Mouse (Mus musculus): Measurements from ENCODE around the gene Abcb4. TPM values are rescaled to one million over a fixed set of nuclear protein-coding genes. Genes with fewer than 3 reads are reported as not detected.
"Not testable (repeated sequence)": the region's sequence is repeated elsewhere in the genome, so short reads cannot be mapped to it uniquely, and the experiment has no call there.

The Abcb4 gene
- polyA plus RNA-seq, 2 experiments from 2014 or later, result 0.62 to 0.70 TPM

DNA sequence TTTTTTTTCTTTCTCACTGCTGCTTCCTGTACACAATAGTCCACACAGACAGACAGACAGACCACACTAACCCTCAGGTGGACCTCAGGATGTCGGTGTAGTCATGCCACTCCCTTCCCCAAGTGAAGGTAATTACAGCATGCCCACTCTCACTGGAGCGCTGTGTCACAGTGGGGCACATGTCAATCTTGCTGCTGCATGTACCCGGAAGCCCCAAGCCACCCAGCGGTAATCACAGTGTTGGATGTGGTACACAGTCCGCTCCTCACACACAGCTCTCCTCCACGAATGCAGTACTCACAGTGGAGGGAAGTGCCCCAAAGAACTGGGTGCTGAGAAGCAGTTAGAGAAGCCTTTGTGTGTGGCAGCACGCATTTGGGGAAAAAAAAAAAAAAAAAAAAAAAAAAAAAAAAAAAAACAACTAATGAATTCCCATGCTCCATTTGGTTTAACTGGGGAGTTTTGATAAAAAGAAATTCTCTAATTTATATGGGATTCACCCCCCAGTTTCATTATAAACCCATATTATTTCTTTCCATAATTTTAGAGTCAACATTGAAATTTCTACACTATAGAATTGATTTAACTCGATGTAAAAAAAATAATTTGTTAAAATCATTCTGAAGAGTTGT lies 18.2 kb downstream of the Abcb4 start:
- ATAC-seq, result peak; percentile 60

DNA sequence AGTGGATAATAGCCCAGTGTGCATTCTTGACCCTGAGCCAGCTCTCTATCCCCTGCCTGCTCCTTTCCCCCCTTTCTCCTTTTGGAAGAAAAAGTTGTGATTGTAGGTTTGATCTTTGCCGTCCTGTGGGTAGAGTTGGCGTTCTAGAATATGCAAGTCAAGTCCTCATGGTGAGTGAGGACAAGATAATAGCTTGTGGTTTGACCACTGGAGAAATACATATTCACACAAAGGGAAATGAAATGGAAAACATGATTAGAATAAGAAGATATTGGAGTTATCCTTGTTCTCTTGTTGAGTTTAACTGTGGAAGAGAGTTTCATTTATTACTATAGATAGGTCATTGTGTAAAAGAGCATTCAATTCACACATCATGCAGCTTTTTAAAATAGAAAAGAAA lies 22.9 kb downstream of the Abcb4 start:
- no peak for ATAC-seq

DNA sequence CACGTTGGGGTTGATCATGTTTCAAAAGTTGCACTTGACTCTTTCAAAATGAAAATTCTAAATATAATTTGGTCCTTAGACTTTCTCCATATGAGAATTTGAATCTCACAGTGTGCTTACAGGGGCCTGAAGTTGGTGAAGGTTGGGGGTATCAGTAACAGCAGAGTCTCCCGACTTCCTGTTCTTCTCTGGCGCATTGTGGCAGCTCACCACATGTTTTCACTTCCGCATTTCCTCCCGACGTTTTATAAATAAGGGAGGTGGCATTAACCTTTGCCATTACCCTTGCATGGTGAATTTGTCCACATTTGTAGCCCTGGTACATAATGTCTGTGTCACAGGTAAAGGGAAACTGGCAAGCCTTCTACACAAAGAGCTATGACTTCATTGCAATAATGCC lies 23.6 kb downstream of the Abcb4 start:
- ATAC-seq, result no peak

DNA sequence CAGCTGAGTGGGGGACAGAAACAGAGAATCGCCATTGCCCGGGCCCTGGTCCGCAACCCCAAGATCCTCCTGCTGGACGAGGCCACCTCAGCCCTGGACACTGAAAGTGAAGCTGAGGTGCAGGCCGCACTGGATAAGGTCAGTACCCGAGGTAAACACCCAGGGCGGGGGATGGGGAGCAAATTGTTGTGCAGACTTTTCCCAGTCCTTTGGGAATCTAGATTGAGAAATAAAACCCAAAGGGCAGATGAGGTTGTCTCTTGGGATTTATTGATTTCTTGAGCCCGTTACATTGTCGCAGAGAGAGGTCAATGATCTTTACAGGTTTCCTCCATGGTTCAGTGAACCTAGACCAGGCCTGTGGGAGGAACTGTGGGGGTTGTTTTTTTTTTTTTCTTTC lies 34.9 kb downstream of the Abcb4 start:
- no peak for ATAC-seq

DNA sequence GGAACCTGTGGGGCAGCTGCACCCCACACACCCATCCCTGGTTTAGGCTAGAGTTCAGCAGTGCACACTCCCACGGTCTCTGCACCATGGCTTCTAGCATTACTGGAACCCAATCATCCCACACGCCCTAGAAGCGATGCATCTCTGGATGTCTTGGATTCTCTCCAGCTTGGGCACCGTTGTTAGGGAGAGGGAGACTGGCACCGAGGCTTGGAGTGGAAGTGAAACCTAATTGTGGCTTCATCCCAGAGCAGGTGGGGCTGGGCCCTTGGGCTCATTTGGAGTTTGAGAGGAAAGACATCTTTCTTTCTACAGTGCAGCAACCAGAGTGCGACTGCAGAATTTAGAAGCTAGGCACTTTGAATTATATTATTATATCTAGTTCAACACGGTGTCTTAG lies 44.4 kb downstream of the Abcb4 start:
- ATAC-seq, result no peak

DNA sequence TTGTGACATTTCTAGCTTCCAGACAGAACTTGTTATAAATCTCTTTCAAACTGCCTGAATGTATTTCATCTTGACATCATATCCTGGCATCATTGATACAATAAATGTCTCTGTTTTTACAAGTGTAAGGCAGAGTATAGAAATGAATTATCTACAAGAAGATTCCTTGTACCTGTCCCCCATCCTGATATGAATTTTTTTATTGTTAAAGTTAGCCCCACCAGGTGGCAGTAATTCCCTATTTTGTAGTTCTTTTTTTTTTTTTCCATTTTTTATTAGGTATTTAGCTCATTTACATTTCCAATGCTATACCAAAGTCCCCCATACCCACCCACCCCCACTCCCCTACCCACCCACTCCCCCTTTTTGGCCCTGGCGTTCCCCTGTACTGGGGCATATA lies 47.7 kb downstream of the Abcb4 start:
- not testable (repeated sequence) for ATAC-seq

DNA sequence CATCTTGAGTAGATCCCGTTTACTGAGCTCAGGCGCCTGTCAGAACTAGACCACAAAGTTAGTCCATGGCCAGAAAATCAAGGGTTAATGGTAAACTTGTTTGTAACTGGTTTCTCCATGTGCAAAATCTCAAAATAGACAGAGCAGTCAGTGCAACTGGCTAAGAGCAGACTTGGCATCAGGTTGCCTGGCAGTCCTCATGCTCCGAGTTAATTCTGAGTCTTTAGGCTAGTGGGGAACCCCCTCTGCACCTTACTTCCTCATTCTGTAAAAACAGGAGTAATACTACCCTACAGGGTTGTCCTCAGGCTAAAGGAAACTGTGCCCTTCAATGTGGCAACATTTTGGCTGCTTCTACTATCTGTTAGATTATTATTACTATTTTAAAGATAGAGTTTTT lies 50.3 kb downstream of the Abcb4 start:
- ATAC-seq, result peak; percentile 94

DNA sequence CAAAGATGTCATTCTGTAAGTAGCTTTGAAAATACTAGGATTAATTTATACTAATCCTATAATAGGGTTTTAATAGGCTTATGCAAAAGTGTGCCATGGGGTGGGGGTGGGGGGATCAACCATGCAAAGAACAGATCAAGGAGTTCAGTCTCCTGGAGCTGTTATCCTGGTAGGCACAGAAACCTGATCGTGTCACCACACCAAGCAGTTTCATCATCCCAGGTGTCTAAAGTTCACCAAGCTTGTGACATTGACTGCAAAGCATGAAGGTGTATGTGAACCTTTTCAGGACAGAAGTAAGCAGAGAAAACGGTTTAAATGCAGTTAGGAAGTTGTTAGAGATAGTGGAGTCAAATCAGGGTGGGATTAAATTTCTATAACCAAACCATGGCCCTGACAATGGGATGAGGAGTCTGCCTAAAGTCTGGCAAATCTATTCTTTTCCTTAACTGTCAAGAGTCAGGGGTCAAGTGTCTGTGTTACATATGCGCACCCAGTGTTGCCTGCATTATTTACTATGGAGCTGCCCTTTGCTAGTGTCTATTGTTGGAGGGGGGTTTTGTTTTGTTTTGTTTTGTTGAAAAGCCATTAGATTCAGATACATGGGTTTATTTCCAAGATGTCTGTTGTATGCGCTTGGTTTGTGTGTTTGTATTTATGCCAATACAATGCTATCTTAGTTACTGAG lies 54.0 kb downstream of the Abcb4 start:
- no peak for ATAC-seq

DNA sequence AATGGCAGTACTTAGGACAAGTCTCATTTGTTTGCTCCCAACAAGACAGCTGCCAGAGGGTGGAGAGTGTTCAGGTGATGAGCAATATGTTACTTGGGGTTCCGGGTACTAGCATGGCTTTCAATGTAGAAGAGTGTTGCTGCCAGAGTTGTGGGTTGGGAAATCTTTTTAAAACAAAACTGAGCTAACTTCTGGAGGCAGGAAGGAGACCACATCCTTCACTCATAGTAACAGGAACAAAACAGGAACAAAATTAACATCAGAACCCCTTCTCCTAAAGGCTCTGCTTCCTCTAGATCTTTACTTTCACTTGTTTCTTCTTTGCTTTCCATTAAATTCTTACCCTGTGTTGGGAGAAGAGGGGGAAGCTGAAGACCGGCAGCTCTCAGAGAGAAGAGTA lies 60.1 kb downstream of the Abcb4 start:
- no peak for ATAC-seq

DNA sequence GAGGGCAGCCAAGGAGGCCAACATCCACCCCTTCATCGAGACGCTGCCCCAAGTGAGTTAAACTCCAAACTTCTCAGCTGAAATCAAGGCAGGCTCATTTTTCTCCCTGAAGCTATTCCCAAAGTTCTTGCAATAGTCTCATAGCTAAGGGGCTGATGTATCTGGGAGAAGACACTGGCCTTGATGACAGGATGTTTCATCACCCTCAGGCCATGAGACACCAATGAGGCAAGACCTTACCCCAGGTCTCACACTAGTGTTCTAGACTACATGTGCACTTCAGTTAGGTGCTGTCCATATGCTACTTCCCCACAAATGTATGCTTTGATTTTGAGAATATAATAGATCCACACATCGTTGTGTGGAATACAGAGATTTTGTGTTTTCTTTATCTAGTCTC lies 62.0 kb downstream of the Abcb4 start:
- ATAC-seq, result no peak

DNA sequence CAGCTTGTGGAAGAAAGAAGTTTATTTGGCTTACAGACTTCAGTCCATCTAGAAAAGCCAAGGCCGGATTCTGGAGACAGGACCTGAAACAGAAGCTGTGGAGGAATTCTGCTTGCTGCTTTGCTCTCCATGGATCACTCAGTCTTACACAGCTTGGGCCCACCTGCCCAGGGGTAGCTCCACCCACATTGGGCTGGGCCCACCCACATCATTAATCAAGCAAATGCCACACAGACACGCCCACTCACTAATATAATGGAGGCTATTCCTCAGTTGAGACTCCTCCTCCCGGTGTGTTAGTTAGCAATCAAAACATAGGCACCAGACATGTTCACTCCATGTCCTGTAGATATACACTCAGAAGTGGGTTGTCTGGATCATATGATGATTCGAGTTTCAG lies 67.0 kb downstream of the Abcb4 start:
- no peak for ATAC-seq

DNA sequence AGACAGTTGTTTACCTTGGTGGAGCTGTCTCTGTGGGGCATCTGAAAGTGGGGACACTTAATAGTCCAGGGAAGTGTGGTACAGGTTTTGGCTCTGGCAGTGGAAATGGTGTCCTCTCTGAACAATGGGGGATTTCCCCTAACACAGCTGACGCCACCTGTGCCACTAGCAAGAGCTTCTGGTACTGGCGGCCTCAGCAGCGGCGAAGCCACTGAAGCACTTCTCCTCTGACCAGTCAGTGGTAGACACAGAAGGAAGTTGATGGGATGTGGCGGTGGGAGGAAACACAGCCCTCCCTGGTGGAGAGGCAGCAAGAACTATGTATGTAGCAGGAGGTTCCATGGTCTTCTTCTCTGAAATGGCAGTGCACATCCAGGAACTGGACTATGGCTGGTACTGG lies 71.0 kb downstream of the Abcb4 start:
- ATAC-seq, result no peak

DNA sequence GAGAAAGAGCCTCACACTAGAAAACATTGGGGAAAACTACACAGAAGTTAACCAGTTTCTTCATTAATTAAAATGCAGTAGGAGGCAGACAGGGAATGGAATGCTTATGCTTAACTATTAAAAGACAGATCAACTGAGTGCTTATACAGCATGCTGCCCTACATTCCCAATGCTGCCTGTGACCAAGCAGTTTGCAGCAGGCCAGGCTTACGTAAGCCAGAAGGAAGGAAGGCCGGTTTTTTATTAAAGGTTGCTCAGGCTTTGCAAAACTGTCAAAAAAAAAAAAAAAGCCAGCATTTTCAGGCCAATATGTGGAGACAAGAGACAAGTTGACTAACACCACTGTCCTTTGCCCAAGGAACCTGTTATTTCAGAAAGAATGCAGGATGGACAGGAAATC lies 77.2 kb downstream of the Abcb4 start:
- no peak for ATAC-seq

DNA sequence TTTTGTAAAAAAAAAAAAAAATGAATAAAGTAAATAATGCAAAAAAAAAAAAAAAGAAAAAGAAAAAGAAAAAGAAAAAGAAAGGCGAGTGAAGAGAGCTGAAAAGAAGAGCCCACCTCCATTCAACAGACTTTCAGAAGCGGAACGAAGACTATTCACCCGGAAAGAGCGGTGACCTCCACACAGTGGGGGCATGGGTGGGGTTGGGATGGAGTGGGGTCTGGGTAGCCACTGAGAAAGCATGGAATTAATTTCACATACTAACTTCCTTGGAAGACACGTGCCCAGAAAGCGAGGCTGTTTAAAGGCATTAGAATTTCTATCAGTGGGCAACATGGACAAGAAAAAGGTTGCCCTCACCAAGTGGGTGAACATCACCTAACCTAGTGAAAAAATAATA lies 78.8 kb downstream of the Abcb4 start:
- no peak for ATAC-seq

DNA sequence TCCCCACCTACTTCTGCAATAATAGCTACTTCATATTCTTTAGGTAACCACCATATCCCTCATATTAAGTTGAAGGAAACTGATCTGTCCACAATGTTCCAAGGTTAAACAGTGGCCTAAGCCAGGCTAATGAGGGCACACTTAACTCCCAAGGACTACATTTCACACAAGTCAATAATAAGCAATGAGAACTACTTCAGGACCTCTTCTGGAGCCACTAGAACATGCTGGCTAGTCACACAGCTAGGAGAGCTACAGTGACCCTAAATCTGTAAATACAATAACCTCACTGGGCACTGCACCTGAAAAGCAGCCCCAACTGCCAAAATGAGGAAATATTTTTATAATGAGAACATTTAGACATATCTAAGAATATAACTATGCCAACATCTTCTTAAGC lies 81.2 kb downstream of the Abcb4 start:
- ATAC-seq, result no peak

DNA sequence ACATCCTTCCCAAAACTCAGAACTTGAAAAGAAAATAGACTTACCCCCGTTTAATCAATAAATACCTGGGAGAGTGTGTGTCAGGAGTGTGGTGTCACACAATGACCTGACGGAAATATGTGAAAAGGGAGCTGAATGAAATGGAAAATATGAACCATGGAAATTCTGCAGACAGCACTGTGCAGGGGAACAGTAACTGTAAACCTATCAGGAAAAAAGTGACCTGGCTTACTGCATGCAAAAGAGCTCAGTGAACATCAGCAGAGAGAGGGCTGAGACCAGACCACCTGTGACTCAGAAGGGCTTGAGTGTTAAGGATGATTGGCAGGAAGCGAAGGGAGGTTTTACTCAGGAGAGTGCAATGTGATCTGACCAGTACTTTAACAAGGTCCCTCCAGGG lies 92.0 kb downstream of the Abcb4 start:
- no peak for ATAC-seq

DNA sequence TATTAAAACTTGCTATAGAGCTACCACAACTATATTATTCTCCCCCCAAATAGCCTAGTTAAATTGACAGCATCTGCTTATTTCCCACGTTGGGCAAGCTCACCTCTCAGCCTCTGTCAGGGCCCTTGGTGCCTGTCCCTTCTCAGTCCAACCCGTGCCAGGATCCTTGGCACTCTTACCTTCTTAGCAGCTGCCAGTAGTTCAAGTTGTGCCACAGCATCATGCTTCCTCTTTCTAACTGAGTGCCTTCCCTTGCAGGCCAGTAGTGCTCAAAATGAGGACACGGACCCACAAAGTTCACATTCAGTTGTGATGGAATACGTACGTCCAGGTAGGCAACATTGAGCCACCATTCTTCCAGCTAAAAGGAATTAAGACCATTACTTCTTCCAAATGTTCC lies 94.4 kb downstream of the Abcb4 start:
- no peak for ATAC-seq

DNA sequence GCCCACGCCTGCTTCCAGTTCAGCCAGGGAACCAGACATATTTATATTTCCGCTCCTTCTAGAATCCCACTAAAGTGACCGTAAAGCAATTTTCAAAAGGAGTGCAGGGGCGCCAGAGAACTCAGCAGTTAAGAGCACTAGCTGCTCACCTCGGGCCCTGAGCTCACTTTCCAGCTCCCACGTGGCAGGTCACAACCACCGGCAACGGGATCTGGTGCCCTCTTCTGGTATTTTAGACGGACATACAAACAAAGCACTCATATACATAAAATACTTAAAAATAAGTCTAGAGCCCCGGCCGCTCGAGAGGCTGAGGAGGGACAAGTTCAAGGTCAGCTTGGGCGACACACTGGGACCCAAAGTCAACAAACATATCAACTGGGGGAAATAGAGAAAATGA lies 97.0 kb downstream of the Abcb4 start:
- ATAC-seq, result no peak

DNA sequence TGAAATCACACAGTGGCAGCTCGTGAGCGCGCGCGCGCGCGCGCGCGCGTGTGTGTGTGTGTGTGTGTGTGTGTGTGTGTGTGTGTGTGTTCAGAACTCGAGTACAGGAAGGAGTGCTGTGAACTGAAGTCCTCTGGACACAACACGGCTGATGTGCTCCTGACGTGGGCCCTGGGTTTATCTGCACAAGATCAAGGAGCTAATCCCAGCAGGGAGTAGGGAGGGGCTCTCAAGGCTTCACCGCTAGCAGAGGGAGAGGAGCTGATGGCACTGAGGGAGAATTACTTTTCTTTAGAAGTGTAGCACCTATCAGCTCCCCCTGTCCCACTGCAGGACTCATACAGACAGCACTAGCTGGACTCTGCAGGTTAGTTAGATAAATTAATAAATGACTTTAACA lies 98.1 kb downstream of the Abcb4 start:
- ATAC-seq, result no peak

DNA sequence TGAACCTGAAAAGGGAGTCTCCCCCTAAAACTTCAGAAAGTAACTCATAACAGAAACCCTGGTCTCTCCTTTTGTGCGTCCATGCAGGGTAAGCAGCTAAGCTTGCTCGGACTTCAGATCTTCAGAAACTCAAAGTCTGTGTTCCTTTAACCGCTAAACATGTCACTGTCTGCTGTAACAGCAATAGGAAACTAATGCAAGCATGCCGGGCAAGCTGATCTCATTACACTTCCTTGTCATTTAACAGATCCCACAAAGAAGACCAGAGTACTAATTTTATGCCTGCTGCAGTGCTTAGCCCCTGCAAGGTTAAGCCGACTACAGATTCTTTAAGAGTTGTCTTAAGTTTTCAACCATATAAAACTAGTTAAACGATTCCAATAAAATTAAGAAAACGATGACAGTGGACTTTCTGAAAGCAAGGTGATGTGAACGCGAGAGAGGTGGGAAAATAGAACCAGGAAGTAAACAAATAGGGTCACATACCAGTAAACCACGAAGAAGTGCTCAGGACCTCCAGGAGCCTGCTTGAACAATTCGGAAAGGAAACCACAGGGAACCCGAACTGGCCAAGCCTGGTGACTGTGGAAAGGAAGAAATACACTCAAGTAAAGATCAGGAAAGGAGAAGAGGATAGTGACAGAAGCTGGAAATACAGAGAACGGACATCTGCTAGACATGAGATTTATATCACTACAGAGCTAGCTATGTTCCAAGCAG lies 102.6 kb downstream of the Abcb4 start:
- ATAC-seq, result no peak

DNA sequence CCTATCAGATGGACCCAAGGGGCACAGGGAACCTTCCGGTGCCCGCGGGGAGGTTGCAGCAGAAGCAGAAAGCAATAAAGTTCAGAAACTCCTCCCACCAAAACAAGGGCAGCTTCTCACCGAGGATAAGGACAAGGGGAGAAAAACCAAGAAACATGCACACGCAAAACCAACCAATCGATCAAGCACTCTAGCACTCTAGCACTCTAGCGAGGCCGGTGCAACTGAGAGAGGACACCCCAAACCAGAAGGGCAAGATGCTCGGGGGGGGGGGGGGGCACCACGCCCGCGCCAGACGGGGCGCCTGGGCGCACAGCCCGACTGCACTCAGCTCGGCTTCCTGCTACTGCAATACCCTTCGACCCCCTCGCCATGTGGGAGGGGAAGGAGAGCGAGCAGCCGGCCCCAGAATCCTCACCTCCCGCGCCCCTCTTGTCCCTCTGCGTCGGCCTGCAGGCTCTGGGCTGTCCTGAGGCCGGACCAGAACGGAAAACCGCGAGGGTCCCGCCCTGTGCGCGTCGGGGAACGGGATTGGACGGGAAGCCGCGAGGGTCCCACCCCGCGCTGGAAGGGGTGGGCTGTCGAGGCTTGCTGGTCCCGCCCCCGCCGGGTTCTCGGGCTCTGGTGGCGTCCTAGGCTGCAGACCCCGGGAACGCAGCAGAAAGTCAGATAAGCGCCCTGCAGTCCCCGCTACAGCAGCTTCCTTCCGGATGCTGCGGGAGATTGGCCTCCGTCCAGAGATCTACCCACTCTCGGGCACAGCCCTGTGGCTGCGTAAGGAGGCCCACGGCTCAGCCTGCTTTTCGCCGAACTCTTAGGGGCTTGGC lies 103.4 kb downstream of the Abcb4 start, which contains the start of gene Crot:
TSS of gene Crot (minus strand) at position 639 of the 827 bp plus-strand sequence.
- peak; percentile 78 for ATAC-seq

DNA sequence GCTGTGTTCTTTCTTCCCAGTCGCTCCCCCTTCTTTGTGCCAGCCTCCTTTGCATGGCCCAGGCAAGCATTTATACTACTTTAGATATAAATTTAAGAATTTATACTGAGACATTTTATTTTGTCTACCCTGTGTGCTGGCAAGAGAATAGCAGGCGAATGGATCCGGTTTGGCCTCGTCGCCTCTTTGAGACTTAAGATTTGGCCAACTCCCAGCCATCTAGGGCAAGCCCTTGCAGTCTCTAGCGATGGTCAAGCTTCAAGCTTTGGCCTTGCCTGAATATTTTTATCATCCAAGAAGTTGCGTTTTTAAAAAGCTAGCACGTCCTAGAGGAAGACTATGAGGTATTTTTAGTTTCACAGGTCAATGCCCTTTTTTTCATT lies 104.0 kb downstream of the Abcb4 start:
- ATAC-seq, result no peak

DNA sequence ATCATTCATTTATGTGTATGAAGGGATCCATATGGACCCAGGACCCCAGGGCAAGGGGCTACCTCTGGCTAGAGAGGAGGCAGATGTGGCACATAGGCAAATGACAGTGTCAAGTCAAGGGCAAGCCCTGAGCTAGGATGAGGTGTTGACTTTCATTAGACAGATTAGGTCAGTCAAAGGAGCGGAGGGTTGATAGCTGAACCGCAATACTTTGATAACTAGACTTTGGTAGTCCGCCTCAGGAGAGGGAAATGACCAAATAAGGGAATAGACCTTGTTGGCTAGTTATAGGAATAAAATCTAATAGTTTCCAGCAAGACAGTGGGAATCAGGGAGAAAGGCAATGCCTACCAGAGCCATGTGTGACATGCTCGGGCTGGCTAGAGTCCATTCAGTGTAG lies 105.6 kb downstream of the Abcb4 start:
- ATAC-seq, result no peak

Data from CD4-positive, CD25-positive, alpha-beta regulatory T cell, adult 4 months (primary cell).